Mouse (Mus musculus): ENCODE measurements at regions not wholly inside any gene's neighbourhood (a gene's known extent, or its start where the extent isn't known, plus 50 kb on each side); places are given as distances from the start of the nearest gene placed in this dataset.

- no peak for TF ChIP-seq CTCF (conservative IDR thresholded peaks at IDR 0.05 in 1 of 2, IDR thresholded peaks at IDR 0.05 in 1 of 2; ENCODE audit: low read depth in 2 of 2, low read length in 2 of 2)
- no peak for TF ChIP-seq NELFE (IDR thresholded peaks at IDR 0.05; ENCODE audit: low read depth, low read length)
- no peak for TF ChIP-seq POLR2A (IDR thresholded peaks at IDR 0.05; ENCODE audit: low read depth, low read length)
- TF ChIP-seq ZNF384 (IDR thresholded peaks at IDR 0.05; ENCODE audit: low read depth, low read length) = no peak
Measured at GRCm38 (mm10) chr2:8115891-8116290, 606.5 kb upstream of the Celf2 start.

Measured in CH12.LX (cell line).